Mouse (Mus musculus): ENCODE measurements around the gene Otulinl.

- TF ChIP-seq POLR2A (IDR thresholded peaks at IDR 0.05; ENCODE audit: extremely low read depth, insufficient read depth, low read length) (no peak), CTCF (IDR thresholded peaks at IDR 0.05; ENCODE audit: extremely low read depth, insufficient read depth, low read length) (no peak)
Measured at GRCm38 (mm10) chr15:27708968-27709612, 27.7 kb upstream of the Otulinl start.
